Mouse (Mus musculus) neutrophil, adult 5-6 weeks (primary cell): ENCODE measurements around the gene Nr4a1. TPM values are rescaled to one million over a fixed set of nuclear protein-coding genes. Genes with fewer than 3 reads are reported as not detected.

ENCODE experiments used
- ATAC-seq: fragments of 151-379, 151-347 bp; 2 replicates; pipeline ENCODE4 v1.8.0; 2017; ENCODE audit warnings: mild to moderate bottlenecking, moderate TSS enrichment; ENCODE audit not compliant: insufficient number of reproducible peaks, poor library complexity, low FRiP score, severe bottlenecking; ENCODE audit errors: extremely low read depth
- total RNA-seq: library from RNA; stranded (forward); fragments of 200-1000 nt; gene quantifications from 2 replicates; pipeline ENCODE4 v1.2.3, GENCODE M21; 2017

Nr4a1 gene
- total RNA-seq, 1 experiment from 2014 or later = 185 TPM

- no peak for ATAC-seq
Observed at GRCm38 (mm10) chr15:101299480-101299960, 45.5 kb downstream of the Nr4a1 start.

- ATAC-seq = no peak
Observed at GRCm38 (mm10) chr15:101300128-101300527, 46.1 kb downstream of the Nr4a1 start.

- no peak for ATAC-seq
Observed at GRCm38 (mm10) chr15:101302201-101302600, 48.1 kb downstream of the Nr4a1 start.

DNA sequence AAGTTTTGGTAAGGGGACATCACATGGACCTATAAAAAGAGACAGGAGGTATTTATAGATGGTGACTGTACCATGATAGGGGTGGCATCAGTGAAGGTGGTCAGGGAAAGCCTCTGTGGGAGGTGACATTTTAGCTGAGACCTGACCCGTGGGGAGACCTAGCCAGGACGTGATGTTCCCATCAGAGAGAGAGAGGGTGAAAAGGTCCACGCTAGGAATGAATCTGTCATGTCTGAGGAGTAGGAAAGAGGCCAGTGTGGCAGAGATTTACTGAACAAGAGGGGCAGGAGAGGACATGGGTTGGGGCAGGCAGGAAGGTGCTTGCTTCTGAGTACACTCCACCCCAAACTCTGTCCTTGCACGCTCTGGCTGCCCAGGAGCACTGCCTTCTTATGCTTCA, 49.8 kb downstream of the Nr4a1 start:
- ATAC-seq = no peak

DNA sequence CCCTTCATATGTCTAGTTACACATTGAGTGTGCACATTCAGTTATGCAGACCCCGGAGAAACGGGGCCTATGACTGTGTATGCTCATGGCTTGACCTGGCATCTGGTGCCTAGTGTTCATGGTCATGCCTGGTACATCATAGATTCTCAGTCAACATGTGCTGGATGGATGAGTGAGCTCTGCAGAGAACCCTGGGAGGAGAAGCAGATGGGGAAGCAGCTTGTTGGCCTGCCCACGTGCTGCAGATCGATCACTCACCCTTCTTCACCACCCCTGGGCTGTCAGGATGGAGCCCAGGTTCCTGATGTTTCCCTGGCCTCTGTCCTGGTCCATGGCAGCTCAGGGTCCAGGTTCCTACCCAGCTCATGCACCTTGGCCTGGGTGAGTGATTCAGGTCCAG, 52.4 kb downstream of the Nr4a1 start:
- no peak for ATAC-seq

- no peak for ATAC-seq
Observed at GRCm38 (mm10) chr15:101308440-101309348, 54.6 kb downstream of the Nr4a1 start.

- ATAC-seq = no peak
Observed at GRCm38 (mm10) chr15:101309493-101309892, 55.4 kb downstream of the Nr4a1 start.

DNA sequence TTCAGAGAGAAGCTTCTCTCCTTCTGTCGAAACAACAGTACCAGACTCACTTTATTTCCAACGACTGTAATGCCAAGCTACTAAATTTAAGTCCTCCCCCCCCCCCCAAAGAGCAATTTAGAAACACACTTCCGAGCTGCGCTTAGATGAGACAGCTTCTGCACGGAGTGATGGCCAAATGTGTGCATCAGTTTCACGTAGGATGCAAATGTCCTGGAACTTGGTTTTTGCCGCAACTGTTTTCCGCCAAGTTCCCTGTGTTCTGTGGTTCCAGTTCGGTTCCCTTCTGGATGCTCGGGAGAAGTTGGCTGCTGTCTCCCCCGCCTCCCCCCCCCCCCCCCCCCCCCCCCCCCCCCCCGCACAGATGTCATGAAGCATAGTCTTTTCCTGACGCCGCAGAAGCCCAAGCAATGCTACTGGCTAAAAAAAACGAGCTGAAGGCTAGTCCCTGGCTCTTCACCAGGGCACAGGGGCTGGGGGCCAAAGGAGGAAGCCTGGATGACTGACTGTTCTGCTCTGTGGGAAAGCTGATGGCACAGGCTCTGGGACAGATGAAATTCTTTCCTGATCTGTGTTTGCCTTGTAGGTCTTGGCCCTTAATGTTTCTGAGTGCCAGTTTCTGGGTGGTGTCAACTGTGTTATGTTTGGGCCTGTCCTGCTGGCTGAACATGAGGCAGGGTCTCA, 57.2 kb downstream of the Nr4a1 start:
- no peak for ATAC-seq

DNA sequence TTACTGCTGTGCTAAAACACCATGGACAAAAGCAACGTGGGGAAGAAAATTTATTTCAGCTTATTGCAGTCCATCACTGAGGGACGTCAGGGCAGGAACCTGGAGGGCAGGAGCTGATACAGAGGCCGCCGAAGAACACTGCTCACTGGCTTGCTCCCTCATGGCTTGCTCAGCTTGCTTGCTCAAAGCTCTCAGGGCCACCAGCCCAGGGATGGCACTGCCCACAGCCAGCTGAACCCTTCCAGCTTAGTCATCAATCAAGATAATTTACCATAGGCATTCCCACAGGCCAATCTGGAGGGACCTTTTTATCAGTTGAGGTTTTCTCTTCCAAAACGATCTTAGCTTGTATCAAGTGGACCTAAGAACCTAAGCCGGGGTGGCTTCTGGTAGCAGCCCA, 57.9 kb downstream of the Nr4a1 start:
- ATAC-seq = no peak

DNA sequence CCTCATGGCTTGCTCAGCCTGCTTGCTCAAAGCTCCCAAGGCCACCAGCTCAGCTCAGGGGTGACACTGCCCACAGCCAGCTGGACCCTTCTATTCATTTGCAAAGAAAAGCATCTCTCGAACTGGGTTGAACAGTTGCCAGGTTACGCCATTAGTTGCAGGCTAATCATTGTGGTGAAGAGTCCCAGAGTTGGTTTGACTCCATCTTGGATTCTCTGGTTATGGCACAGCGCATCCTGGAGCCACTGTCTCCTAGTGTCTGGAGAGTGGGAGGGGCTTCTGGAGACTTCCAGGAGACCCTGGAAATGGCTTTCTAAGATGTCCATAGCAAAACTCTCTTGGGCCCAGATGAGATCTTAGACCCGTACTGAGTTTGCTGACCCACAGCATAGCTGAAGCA, 61.3 kb downstream of the Nr4a1 start:
- no peak for ATAC-seq

GRCm38 (mm10) chr15:101315832-101316231, 61.8 kb downstream of the Nr4a1 start:
- peak; percentile 85 for ATAC-seq

GRCm38 (mm10) chr15:101316279-101316912, 62.3 kb downstream of the Nr4a1 start:
- ATAC-seq = no peak

DNA sequence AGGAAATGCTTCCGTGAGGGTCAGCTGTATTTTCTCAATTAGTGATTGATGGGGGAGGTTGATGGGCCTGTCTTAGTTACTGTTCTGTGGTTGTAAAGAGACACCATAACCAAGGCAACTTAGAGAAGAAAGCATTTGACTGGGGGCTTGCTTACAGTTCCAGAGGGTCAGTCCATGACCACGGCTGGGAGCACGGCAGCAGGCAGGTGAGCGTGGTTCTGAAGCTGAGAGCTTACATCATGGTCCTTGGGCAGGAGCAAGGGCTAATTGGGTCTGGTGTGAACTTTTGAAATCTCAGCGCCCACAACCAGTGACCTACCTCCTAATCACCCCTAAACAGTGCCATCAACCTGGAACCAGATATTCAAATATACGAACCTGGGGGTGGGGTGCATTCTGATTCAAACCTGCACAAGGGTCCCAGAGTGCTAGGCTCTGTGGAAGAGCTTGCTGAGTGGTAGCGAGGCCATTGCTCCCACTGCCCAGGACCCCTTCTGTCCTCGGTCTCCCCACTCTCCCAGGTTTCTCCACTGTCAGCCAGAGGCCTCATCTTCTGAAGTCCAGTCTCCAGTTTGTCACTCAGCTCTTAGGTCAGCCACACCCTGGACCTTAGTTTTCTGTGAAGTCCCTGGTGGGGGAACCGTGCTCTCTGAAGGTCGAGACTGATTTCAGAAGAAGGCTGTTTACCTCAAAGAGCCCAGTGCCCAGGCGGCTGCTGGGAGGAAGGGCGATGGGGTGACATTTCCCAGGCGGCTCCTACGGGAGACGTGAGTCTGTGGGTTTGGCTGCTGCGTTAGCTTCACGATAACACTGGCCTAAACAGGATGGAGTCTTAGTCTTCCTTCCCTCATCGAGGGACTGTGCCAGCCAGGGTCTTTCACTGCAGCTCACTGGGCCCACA, 63.1 kb downstream of the Nr4a1 start:
- no peak for ATAC-seq

DNA sequence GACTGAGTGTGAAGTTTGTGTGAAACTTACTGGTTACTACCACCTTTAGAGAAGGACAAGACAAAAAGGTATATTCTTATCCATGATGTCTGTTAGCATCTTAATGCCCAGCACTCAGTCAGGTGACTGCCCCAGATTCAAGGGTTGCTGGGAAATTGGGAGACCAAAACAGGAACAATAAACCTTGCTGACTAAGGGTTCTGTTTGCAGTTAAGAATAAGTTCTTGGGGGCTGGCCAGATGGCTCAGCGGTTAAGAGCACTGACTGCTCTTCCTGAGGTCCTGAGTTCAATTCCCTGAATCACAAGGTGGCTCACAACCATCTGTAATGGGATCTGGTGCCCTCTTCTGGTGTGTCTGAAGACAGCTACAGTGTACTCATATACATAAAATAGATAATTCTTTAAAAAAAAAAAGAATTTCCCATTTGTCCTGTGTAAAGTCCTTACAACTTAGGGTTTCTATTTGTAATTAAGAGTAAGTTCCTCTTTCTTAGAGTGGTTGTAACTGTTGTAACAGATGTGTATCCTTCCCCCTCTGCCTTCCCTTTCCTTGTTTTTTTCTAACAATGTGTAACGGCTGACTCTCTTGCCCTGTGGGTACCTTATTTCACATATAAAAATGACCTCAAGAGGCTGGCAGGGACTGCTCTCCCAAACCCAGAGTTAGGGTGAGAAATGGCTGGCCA, 63.9 kb downstream of the Nr4a1 start:
- ATAC-seq = no peak

- ATAC-seq = peak; percentile 7; the same call in 1 of the 2 replicates
Observed at GRCm38 (mm10) chr15:101318889-101319765, 65.1 kb downstream of the Nr4a1 start.

DNA sequence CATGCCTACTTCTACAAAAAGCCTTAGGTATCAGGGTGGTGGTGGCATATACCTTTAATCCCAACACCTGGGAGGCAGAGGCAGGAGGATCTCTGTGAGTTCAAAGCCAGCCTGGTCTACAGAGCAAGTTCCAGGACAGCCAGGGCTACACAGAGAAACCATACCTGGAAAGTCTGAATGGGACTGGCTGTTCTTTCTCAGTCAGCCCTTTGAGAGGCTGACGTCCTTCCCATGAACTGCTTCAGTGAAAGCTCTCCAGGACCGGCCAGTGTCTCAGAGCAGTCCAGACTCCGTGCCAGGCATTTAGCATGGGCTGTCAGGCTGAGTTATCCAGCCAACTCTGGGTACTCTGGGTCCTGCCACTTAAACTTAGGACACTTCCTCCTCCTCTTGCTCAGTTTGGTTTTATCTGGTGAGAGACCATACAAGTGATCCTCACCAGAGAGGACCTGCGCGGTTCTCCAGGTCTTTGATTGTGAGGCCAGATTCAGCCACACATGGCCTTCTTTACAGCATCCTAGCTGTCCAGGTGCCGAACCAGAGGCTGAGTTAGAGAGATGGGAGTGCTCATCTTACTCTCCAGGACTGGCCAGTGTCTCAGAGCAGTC, 66.0 kb downstream of the Nr4a1 start:
- ATAC-seq = no peak

GRCm38 (mm10) chr15:101320618-101321041, 66.6 kb downstream of the Nr4a1 start:
- ATAC-seq = no peak
